Comparison of ENCODE assay signal across 8 mouse cellular contexts in the genomic region with DNA sequence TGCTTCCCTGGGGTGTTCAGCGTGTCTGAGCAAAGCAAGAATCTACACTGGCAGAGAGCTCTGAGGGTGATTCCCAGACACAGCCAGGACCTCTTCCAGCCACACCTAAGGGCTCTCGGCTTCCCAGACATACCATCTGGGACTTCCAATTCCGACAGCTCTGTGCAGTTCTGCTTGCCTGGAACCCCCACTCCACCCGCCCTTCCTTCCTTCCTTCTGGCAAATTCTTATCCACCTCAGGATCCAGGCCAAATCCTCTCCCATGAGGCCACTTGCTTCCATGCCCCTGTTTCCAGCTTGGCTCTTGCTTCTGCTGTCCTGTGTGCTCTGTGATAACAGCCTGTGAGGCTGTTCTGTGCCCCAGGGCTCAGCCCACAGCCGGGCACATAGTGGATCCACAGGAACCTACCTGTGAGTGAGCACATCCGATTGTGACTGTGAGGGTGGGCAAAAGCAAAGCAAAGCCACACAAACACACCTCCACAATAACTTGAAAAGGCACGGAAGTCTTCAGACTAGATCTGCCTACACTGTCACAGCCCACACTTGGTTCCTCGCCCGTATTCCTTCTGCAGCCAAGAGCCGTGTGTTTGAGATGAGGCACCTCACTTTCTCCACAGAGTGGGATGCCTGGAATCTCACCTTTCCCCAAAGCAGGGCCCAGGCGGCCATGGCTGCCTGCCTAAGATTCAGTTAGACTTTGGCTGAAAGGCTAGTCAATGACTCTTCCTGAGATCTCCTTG.
DNase-seq lines count a peak whose midpoint lies in the region; ATAC-seq lines count a peak whose summit lies in the region.

No protein-coding gene starts in this region.

- no peak for DNase-seq in frontal cortex, postnatal 14 days (ENCODE audit: low spot score in 2 of 2)
- peak; percentile 66 for DNase-seq in MN1 (ENCODE audit: low spot score)
- DNase-seq in cerebellum, postnatal 25 days = peak; percentile 42 to 58
- DNase-seq in kidney, postnatal 36 days = peak; percentile 72 to 78
- DNase-seq in ovary, postnatal 36 days (ENCODE audit: low spot score) = no peak
- DNase-seq in testis, postnatal 10 days (ENCODE audit: low spot score) = no peak
- DNase-seq in spleen, adult 18-20 months = no peak

- ATAC-seq in frontal cortex, adult (ENCODE audit: low TSS enrichment) = peak; percentile 71

Comparison
In these comparisons a context has a peak if more than half of its experiments do, and no peak if none do; other contexts are left out.
1. DNase-seq: peak in MN1 (single experiment), cerebellum, postnatal 25 days (2 of 2) and kidney, postnatal 36 days (2 of 2); none in frontal cortex, postnatal 14 days (0 of 2), ovary, postnatal 36 days (single experiment), testis, postnatal 10 days (single experiment) and spleen, adult 18-20 months (0 of 2).